Mouse (Mus musculus): Measurements from ENCODE around the gene Tmc3. TPM values are rescaled to one million over a fixed set of nuclear protein-coding genes. Genes with fewer than 3 reads are reported as not detected.

Tmc3 gene
- polyA plus RNA-seq, 1 experiment = 0.31 TPM

DNA sequence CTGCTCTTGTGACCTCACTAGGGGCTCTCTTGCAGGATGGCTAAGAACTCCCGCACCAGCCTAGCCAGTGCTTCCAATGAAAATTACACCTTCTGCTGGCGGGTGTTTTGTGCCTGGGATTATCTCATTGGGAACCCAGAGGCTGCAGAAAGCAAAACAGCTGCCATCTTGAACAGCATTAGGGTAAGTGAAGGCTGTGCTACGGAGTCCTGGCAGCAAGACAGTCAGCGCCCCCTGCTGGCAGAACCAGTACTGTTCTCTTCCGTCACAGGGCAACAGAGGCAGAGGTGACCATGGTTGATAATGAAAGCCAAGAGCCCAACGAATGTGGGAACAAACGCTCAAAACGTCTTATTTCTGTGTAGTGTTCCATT is 15.2 kb downstream of the Tmc3 start:
- TF ChIP-seq CTCF (IDR thresholded peaks at IDR 0.05; ENCODE audit: borderline replicate concordance, extremely low read depth, insufficient read depth, insufficient read length) (peak; percentile 61), POLR2A (IDR thresholded peaks at IDR 0.05; ENCODE audit: borderline replicate concordance, extremely low read depth, insufficient read depth, insufficient read length, poor library complexity, severe bottlenecking) (no peak)
- DNase-seq (ENCODE audit: low read depth) = peak; percentile 56

DNA sequence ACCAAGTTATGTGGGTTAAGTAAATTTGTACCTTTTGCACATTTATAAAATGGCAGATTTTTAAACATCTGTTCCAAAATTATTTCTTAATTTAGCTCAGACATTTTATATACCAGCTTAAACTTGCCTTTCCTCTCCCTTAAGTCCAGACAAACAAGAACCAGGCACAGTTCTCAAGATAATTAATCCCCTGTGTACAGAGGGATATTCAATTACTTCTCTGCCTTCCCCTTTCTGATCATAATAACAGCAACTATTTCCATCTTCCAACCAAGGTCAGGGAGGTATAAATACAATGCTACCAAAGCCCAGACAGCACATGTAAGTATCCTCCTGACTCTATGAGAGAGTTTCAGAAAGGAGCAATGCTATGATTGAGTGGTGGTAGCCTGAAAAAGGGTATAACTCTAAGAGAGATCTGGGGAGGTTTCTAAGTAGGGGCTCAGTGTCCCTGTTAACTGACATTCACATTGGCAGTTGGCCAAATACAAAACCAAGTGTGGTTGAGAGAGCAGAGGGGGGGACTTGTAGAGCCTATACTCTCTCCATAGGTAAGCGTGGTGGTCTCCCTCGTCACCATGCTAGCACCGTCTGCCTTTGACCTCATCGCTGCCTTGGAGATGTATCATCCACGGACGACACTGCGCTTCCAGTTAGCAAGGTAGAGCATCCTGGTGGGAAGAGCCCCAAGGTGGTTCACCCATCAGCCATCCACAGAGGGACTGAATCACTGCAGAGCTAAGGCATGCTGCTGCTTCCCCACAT is 19.6 kb downstream of the Tmc3 start:
- DNase-seq (ENCODE audit: low read depth) = peak; percentile 5
- TF ChIP-seq CTCF (IDR thresholded peaks at IDR 0.05; ENCODE audit: borderline replicate concordance, extremely low read depth, insufficient read depth, insufficient read length) (no peak), POLR2A (IDR thresholded peaks at IDR 0.05; ENCODE audit: borderline replicate concordance, extremely low read depth, insufficient read depth, insufficient read length, poor library complexity, severe bottlenecking) (no peak)

DNA sequence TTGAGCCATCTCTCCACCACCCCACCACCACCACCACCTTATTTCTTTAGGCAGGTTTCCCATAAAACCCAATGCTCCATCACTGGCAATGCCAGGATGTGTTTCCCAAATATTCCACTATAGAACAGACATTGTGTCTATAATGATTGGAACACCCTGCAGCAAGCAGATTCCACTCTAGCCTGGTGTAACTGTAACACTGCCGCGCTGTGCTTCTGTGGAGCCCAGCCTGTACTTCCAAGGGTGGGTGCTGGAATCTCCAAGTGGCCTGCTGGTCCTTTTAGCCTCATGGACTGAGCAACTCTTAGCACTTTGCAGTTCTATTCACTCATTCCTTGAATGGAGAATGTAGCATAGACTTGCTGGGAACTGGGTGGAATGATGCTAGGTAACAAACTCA is 22.1 kb downstream of the Tmc3 start:
- TF ChIP-seq POLR2A (IDR thresholded peaks at IDR 0.05; ENCODE audit: borderline replicate concordance, extremely low read depth, insufficient read depth, insufficient read length, poor library complexity, severe bottlenecking) = no peak
- no peak for TF ChIP-seq CTCF (IDR thresholded peaks at IDR 0.05; ENCODE audit: borderline replicate concordance, extremely low read depth, insufficient read depth, insufficient read length)

DNA sequence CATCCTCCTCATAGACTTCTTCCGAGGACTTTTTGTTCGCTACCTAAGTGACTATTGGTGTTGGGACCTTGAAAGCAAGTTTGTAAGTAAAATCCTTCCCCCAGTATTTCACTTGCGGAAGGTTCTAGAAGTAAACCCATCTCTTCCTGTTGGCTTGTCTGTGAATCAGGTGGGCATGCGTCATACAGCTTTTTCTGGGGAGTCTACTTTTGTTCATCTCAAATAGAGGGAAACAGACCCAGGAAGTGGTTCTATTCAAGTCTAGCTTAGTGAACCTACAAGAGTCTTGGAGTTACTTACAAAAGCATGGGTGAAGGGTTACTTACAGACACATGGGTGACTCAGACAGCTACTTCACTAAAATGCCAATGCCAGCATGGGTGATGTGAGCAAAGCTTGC is 25.2 kb downstream of the Tmc3 start:
- TF ChIP-seq CTCF (IDR thresholded peaks at IDR 0.05; ENCODE audit: borderline replicate concordance, extremely low read depth, insufficient read depth, insufficient read length) = no peak
- no peak for TF ChIP-seq POLR2A (IDR thresholded peaks at IDR 0.05; ENCODE audit: borderline replicate concordance, extremely low read depth, insufficient read depth, insufficient read length, poor library complexity, severe bottlenecking)
- no peak for DNase-seq (ENCODE audit: low read depth)

More for the DNA sequence above, 22.1 kb downstream of the Tmc3 start:
- DNase-seq (ENCODE audit: low read depth) = no peak

DNA sequence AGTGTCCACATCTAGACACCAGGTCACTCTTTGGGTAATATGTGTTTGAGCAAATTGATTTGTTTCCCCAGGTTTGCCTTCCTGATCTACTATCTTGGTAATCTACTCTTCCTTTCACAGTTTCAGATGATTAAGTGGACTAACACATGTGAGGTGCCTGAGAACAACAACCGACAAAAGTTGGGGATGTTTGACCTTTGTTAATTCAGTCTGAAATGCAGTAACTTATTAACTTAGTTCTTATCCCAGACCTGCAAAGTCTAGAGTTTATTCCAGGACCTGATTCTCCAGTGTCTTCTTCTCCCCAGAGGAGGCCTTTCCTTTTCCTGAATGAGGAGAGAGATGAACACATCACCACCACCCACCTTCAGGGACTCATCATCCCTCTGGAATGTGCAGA is 27.2 kb downstream of the Tmc3 start:
- TF ChIP-seq CTCF (IDR thresholded peaks at IDR 0.05; ENCODE audit: borderline replicate concordance, extremely low read depth, insufficient read depth, insufficient read length) = no peak
- no peak for TF ChIP-seq POLR2A (IDR thresholded peaks at IDR 0.05; ENCODE audit: borderline replicate concordance, extremely low read depth, insufficient read depth, insufficient read length, poor library complexity, severe bottlenecking)
- DNase-seq (ENCODE audit: low read depth) = no peak

DNA sequence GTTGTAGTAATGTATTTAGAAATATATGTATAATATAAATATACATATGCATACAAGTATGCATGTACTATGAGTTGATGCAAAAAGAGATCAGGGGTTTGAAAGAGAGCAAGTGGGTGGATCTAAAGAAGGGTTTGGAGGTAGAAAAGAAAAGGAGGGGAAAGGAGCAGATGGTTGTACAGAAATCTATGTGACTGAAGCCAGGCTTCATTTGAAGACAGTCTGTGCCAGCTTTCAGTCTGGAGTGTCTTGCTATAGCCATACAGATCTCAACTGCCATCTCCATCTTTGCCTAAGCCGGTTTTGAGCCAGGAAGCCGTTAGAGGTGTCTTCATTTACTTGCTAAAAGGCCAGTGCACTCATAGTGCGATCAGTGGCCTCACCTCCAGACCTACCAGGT is 30.5 kb downstream of the Tmc3 start:
- TF ChIP-seq POLR2A (IDR thresholded peaks at IDR 0.05; ENCODE audit: borderline replicate concordance, extremely low read depth, insufficient read depth, insufficient read length, poor library complexity, severe bottlenecking) = no peak
- no peak for TF ChIP-seq CTCF (IDR thresholded peaks at IDR 0.05; ENCODE audit: borderline replicate concordance, extremely low read depth, insufficient read depth, insufficient read length)
- peak; percentile 6 for DNase-seq (ENCODE audit: low read depth)

DNA sequence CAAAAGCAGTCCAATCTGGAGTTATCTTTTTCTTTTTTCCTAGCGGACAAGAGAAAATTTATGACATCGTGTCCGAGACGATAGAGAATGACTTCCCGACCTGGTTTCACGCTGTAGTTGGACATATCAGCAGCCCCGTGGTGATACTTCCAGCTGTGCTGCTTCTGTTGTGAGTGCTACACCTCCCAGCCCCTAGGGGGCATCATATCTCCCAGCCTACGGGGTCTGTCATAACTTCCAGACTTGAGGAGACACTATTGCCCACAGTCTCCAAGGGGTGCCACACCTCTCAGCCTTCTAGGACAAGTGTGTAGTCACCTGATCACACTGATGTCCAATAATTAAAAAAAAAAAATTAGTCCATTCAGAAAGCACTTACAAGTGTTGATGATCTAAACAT is 31.1 kb downstream of the Tmc3 start:
- no peak for TF ChIP-seq POLR2A (IDR thresholded peaks at IDR 0.05; ENCODE audit: borderline replicate concordance, extremely low read depth, insufficient read depth, insufficient read length, poor library complexity, severe bottlenecking)
- TF ChIP-seq CTCF (IDR thresholded peaks at IDR 0.05; ENCODE audit: borderline replicate concordance, extremely low read depth, insufficient read depth, insufficient read length) = no peak

DNA sequence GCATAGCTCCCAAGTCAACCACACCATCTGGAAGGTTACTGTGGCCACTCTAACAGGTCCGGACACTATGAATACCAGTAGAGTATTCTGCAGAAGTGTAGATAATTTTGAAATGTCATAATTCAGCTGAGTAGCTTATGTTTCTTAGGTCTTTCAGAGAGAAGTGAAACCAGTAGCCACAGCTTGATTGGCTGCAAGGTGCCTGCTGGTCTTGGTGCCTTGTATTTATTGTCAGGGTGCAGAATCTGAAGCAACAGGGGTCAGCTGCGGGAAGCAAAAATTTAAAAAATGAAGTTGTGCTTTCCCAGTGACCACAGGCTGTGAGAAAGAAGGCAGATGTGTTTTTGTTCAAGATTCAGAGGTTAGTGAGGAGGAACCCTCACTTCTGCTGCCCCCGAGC is 31.5 kb downstream of the Tmc3 start:
- DNase-seq (ENCODE audit: low read depth) = no peak
- TF ChIP-seq CTCF (IDR thresholded peaks at IDR 0.05; ENCODE audit: borderline replicate concordance, extremely low read depth, insufficient read depth, insufficient read length) = no peak
- no peak for TF ChIP-seq POLR2A (IDR thresholded peaks at IDR 0.05; ENCODE audit: borderline replicate concordance, extremely low read depth, insufficient read depth, insufficient read length, poor library complexity, severe bottlenecking)

More for the DNA sequence above, 31.1 kb downstream of the Tmc3 start:
- DNase-seq (ENCODE audit: low read depth) = no peak

DNA sequence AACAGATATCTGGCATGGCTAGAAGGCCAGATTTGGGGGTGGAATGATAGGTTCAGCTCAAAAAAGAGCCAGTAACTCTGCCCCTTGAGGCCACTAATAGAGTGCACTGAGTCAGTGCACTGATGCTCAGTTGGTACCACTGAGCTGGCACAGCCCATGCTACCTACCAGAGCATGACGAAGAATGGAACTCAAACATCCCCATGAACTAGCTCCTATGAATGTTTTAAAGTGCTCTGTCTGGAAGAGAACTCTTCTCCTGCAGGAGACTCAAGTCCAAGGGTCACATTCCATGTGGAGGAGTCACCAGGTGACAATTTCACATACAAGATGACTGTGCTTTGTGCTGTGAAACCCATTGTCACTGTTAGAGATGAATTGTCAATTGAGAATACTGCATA is 34.0 kb downstream of the Tmc3 start:
- no peak for DNase-seq (ENCODE audit: low read depth)
- TF ChIP-seq POLR2A (IDR thresholded peaks at IDR 0.05; ENCODE audit: borderline replicate concordance, extremely low read depth, insufficient read depth, insufficient read length, poor library complexity, severe bottlenecking) = no peak
- no peak for TF ChIP-seq CTCF (IDR thresholded peaks at IDR 0.05; ENCODE audit: borderline replicate concordance, extremely low read depth, insufficient read depth, insufficient read length)

DNA sequence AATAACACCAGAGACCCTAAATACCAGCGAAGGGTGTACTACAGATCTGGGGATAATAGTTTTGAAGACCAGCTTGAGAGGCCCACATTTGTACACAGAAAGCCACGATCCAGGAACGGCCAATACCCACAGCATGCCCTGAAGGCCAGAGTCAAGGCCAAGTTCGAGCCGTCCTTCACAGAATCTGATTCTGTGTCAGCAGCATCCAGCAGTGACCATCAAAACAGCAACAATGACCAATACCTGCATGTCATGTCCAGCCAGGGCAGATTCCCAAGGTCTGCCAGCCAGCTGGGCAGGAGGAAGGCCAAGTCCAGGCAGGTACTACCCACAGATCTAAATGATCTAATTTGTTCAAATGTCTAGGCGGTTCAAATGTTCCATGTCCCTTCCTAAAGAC is 37.9 kb downstream of the Tmc3 start:
- DNase-seq (ENCODE audit: low read depth) = no peak

DNA sequence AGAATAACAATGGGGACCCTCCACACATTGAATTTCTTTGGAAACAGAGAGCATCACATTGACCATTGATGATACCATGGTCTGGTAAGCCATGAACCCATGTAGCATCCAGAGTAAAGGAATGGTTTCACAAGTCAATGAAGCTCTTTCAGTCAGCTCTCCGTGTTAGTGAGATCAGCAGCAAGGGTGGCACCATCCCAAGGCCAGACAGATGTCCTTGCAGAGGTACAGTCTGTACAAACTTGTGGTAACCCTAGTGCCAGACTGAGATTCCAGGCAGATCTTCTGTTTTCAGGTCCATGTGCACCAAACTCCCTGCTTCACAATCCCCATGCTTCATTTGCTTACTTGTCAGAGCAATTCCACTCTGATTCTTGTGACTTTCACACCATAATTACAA is 39.3 kb downstream of the Tmc3 start:
- DNase-seq (ENCODE audit: low read depth) = no peak
- TF ChIP-seq POLR2A (IDR thresholded peaks at IDR 0.05; ENCODE audit: borderline replicate concordance, extremely low read depth, insufficient read depth, insufficient read length, poor library complexity, severe bottlenecking) (no peak), CTCF (IDR thresholded peaks at IDR 0.05; ENCODE audit: borderline replicate concordance, extremely low read depth, insufficient read depth, insufficient read length) (no peak)

More for the DNA sequence above, 37.9 kb downstream of the Tmc3 start:
- TF ChIP-seq CTCF (IDR thresholded peaks at IDR 0.05; ENCODE audit: borderline replicate concordance, extremely low read depth, insufficient read depth, insufficient read length) (no peak), POLR2A (IDR thresholded peaks at IDR 0.05; ENCODE audit: borderline replicate concordance, extremely low read depth, insufficient read depth, insufficient read length, poor library complexity, severe bottlenecking) (no peak)

DNA sequence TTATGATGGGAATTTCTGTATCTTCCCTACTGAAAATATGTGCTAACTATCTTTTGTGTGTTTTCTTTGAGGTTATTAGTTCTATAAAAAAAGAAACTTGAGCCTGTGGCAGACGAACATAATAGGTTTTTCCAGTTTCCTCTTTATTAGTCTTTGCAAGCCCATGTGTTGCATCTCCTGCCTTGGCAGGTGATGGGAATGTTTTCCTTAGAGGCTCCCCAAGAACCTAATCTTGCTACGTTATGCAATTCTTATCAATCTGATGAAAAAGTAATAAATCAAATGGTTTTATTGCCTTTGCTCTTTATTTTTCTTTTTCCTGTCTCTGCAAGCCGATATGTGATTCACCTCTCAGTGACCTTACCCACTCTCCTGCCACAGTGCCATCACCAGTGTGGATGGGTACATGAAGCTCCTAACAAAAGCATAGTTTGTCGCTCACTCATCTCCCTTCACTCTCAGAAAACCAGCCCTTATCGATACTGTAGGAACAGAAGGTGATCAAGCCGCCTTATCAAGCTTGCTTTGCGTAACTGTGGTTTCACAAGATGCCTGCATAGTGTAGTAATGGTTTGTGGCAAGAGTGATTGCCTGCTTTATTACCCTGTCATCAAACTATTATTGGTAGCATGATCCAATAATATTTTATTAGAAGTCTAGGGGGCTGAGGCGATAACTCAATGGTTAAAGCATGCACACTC is 42.0 kb downstream of the Tmc3 start:
- TF ChIP-seq CTCF (IDR thresholded peaks at IDR 0.05; ENCODE audit: borderline replicate concordance, extremely low read depth, insufficient read depth, insufficient read length) (no peak), POLR2A (IDR thresholded peaks at IDR 0.05; ENCODE audit: borderline replicate concordance, extremely low read depth, insufficient read depth, insufficient read length, poor library complexity, severe bottlenecking) (no peak)
- no peak for DNase-seq (ENCODE audit: low read depth)
